Mouse (Mus musculus) testis, adult 2 months (tissue): ENCODE results near the gene Gas2l1.

Source experiments
- CTCF ChIP-seq: fragments of 200-500 bp; IDR thresholded peaks from 2 replicates; pipeline ENCODE4 v1.5.1; 2012; ENCODE audit warnings: low read depth, mild to moderate bottlenecking, inconsistent platforms, low read length, moderate library complexity; ENCODE audit not compliant: control insufficient read depth, insufficient read depth, insufficient replicate concordance
- POLR2A ChIP-seq: fragments of 200-500 bp; IDR thresholded peaks from 2 replicates; pipeline ENCODE4 v1.6.1; 2012; ENCODE audit warnings: low read depth, mild to moderate bottlenecking, inconsistent platforms, low read length, moderate library complexity; ENCODE audit not compliant: control insufficient read depth

DNA sequence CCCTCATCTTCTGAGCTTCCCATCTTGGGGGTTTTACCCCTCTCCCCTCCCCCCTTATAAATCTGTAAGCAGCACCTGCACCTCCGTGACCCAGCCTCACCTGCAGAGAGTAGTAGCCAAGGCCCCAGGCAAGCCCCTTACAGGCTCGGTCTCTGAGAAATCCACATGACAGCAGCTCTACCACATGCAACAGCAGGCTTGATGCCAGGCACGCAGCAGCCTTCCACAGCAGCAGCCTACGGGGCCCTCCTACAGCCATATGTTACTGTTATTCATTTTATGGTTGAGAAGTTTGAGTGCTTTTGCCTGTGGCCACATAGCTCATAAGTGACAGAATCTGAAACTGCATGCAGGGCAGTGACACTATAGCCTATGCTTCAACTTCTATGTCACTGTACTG is 29.7 kb downstream of the Gas2l1 start:
- TF ChIP-seq POLR2A (no peak), CTCF (no peak)
